Mouse (Mus musculus) testis, adult 2 months (tissue): Measurements from ENCODE around the gene Ifna2.

Experiments
- CTCF ChIP-seq: fragments of 200-500 bp; IDR thresholded peaks from 2 replicates; pipeline ENCODE4 v1.5.1; 2012; ENCODE audit warnings: low read depth, mild to moderate bottlenecking, inconsistent platforms, low read length, moderate library complexity; ENCODE audit not compliant: control insufficient read depth, insufficient read depth, insufficient replicate concordance
- POLR2A ChIP-seq: fragments of 200-500 bp; IDR thresholded peaks from 2 replicates; pipeline ENCODE4 v1.6.1; 2012; ENCODE audit warnings: low read depth, mild to moderate bottlenecking, inconsistent platforms, low read length, moderate library complexity; ENCODE audit not compliant: control insufficient read depth

GRCm38 (mm10) chr4:88723497-88724090 lies 39.9 kb upstream of the Ifna2 start:
- TF ChIP-seq POLR2A (no peak), CTCF (no peak)
